Mouse (Mus musculus) lung, postnatal 36 days (tissue): ENCODE data around the gene Sptssb.

Source experiments
- DNase-seq: peaks from one replicate; pipeline ENCODE4 v3.0.0; 2022; ENCODE audit warnings: mixed read lengths

Sptssb gene

DNA sequence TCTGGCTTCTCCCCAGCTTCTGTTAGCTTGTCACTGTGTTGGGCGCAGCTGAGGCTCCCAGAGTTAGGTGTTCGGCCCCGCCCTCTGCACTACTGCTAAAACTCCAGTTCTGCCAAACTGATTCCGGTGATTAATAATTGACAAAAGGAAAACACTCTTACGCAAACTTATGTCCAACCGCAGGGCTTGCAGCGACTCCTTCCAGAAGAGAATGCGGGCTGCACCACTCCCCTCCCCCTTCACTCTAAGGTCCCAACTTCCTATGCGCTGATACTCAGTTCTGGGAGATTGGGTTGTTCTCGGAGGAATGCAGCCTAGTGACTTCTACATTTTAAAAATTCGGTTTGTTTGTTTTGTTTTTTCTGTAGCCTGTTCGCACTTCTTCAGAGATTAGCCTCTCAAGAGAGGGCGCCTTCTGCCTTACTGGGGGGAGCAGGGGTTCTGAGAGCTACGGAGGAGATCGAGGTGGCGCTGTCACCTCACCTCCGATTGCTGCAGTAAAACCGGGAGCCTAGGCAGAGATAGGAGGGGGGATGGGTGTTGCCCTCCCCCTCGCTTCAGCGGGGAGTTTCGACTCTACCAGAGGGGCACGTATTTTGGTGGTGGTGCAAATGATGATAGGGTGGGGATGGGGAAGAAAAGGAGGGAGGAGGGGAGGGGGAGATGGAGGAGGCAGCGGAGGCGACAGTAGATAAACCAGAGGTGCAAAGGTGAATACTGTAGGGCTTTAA is at the start of gene Sptssb:
TSS of gene Sptssb (minus strand) at position 83 of the 731 bp plus-strand sequence.
- peak; percentile 58 for DNase-seq

DNA sequence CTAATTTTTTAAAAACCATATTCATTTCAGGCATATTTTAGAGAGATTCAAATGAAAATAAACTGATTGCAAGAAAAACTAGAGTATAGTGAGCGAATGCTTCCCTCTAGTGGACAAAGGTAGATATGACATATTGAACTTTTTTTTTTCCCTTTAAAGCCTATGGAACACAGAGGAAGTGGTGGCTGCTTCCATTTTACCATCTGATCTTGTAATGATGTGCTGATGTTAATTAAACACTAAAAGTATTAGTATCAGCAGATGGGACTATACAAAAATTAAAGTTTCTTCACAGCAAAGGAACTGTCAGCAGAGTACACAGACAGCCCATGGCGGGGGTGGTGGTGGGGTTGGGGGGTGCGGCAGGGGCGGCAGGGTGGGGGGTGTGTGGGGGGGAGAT is 48.3 kb upstream of the Sptssb start:
- DNase-seq: no peak

- no peak for DNase-seq
Measured at GRCm38 (mm10) chr3:69907564-69907963, 47.8 kb upstream of the Sptssb start.

DNA sequence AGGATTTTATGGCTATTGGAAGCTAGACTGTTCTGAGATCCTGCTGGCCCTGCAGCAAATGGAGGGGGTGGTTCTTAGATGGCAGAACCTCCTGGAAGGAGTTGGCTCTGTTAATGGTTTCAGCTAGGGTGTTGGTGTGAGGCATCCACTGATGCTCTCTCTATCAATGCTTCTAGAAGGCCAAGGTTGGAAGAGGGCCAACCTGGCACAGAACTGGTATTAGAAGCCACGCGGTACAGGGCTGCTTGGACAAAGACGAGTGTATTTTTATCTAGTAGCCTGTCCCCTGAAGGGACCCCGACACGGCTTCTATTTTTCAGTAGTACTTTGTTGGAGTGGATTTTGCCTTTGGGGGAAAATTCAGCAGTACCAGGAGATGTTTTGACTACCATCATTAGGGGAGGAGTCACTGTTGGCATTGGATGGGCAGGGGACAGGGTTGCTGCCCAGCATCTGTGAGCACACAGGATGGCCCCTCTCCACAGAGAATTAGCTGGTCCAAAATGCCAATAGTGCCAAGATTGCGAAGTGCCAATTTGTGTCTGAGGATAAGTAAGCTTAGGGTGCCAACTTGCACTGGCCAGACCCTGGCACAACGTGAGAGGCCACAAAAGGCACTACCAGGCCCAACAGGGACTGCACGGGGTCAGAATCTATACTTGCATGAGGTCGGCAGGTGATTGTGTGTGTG is 43.2 kb upstream of the Sptssb start:
- no peak for DNase-seq

DNA sequence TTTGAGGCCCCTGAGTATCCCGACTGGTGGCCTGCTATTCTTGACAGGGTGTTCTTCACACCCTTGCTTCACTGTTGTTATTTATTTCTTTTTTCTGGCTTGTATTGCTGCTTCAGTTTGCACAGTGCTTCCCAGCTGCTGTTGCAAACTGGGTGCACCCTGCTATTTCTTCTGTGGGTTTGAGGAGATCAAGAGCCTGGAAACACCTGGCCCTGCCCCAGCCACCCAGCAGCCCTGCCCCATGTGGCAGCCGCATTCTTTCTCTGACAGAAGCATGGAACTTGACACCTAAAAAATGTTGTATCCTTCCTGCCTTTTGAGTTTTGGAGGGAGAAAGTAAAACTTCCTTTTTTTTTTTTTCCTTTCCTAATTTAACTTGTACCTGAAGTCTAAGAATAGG is 42.6 kb upstream of the Sptssb start:
- no peak for DNase-seq

- DNase-seq: no peak
Measured at GRCm38 (mm10) chr3:69901874-69902381, 42.2 kb upstream of the Sptssb start.

DNA sequence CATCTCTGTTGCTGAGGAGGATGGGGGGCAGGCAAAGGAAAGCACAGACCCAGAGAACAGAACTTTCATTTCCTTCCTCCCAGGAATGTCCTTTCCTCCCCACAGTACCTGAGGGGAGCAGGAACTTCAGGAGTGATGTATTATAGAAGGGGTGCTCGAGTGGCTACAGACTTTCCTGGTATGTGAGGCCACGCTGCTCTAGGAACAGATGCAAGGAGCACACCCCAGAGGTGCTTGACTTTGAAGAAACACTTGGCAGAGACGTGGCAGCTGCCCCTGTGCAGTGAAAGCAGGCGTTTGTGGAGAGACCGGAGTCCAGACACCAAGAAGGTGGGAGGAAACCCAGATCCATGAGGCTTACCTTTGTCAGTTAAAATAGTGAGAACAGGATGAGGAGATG is 40.6 kb upstream of the Sptssb start:
- DNase-seq: peak; percentile 41

DNA sequence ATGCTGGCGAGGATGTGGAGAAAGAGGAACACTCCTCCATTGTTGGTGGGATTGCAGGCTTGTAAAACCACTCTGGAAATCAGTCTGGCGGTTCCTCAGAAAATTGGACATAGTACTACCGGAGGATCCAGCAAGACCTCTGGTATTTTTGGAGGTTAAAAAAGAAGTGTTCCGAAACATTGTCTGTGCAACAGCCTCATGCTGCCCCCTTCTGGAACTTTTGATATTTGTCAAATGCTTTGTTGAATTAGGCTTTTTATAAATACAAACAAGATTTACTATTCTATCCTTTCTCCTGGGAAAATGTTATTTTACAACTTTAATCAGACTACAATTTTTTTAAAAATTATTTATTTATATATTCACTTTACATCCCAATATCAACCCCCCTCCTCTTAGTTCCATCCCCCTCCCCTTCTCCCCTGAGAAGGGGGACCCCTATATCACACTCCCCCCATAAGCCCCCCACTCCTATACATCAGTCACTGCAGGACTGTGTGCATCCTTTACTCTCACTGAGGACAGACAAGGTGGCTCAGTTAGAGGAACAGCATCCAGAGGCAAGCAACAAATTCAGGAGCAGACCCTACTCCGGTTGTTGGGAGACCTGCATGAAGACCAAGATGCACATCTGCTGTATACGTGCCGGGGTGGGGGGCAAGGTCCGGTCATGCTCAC is 38.3 kb upstream of the Sptssb start:
- DNase-seq: peak; percentile 56

DNA sequence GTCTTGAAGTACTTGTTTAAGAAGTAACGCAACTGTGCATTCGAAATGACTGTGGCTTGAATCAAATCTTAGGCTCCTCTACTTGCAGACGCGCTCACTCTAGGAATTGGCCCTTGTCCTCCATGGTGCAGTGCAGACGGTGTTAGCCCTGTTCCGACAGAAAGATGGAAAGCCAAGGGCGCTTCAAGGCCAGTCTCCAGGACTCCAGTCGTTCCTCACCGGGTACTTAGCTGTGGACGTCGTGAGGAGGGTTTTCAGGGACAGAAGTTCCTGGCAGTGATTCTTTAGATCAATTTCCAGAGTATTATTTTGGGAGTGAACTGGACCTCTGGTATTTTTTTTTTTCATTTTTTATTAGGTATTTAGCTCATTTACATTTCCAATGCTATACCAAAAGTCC is 35.8 kb upstream of the Sptssb start:
- no peak for DNase-seq

DNA sequence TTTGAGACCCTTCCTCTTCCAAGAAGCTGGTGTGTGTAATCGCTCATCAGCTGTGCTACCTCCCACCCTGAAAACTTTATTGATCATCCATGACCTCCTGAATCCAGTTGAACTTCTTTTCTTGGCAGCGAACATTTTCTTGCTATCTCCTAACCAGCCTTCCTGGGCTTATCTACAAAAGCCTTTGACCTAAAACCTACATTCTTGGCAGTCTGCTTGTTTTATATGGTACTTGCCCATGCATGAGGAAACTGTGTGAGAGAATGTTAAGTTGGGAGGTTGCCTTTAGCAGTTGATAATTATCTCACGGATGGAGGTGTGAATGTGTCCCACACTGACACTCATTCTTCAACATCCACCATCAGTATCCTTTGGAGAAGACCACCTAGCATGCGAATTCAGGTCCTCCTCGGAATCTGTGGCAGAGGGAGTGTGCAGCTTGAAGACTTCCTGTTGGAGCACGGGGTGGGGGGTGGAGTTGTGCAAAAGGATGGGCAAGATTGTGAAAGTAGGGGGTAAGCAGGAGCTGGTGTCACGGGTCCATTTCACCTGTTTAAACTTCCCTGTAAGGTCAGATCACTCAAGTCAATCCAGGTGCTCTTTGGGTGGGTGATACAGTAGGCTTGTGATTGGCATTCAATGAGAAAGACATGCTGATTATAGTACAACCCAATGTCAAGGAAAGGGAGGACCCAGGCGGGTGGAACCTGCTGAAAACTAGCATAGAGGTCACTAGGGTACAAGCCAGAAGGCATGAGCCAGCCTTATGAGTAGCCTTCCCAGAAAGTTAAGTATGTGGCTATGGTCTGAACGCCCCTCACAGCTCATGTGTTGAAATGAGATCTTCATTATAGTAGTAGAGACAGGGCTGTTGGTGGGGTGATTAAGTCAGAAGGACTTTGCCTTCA is 32.7 kb upstream of the Sptssb start:
- no peak for DNase-seq

GRCm38 (mm10) chr3:69885866-69886265 is 26.1 kb upstream of the Sptssb start:
- no peak for DNase-seq

GRCm38 (mm10) chr3:69883710-69884109 is 24.0 kb upstream of the Sptssb start:
- no peak for DNase-seq

DNA sequence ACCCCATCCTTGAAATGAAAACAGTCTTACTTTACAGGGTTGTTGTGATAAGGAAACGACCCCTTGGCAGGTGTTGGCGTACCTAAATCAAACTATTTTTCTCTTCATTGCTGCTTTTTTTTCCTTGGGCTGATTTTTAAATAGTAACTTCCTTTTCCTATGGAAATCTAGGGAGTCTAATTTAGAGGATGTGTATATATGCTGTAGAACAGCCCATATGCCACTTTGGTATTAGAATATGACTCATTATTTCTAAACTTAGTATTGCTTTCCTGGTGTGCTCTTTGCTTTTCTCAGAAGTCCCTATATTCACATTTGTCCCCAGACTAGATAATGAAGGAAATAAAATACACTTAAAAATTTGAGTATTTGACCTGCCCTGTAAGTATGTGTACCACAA is 17.8 kb upstream of the Sptssb start:
- no peak for DNase-seq

GRCm38 (mm10) chr3:69874721-69875120 is 15.0 kb upstream of the Sptssb start:
- no peak for DNase-seq

- DNase-seq: no peak
Measured at GRCm38 (mm10) chr3:69872661-69873327, 13.1 kb upstream of the Sptssb start.

- no peak for DNase-seq
Measured at GRCm38 (mm10) chr3:69871174-69871573, 11.4 kb upstream of the Sptssb start.

GRCm38 (mm10) chr3:69869702-69870101 is 10.0 kb upstream of the Sptssb start:
- DNase-seq: no peak

GRCm38 (mm10) chr3:69861789-69862395 is 2.2 kb upstream of the Sptssb start:
- no peak for DNase-seq

DNA sequence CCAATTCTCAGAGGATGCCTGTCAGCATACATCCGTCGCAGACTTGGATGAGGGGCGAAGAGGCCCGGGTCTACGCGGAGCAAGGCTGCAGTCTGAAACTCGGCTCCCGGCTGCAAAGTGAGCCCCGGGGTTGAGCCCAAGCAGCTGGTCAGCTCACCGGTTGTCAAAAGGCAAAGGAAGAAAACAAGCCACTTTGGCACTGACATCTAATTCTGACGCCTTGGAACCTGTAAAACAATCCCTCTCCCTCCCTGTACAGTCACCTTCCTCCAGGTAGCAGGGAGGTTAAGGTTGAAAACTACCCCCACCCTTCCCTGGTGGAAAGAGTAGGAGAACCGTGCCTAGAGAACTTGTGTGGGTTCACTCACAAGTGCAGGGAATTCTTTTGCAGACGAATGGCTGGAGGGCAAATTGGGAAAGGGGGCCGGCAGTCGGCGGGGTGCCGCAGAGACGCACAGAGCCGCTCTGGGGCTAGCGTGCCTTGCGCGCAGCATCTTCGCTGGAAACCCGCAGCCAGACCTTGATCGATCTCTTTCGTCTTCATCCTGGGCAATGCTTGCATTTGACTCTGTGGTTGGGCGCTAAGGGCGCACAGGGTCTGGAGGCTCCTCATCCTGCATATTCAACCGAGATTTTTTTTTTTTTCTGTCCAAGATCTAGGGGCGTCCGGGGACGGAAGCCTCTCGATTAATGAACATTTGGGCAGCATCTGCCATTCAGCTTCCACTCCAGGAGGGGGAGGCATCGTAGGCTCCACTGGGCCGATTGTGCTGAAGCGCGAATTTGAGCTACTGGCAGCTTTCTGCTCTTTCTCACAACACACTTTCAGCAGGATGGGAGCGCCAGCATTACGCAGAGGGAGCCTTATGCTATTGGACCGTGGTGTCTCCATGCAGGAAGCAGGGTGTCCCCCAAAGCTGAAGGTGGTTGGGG is 1.1 kb upstream of the Sptssb start:
- peak; percentile 4 for DNase-seq

DNA sequence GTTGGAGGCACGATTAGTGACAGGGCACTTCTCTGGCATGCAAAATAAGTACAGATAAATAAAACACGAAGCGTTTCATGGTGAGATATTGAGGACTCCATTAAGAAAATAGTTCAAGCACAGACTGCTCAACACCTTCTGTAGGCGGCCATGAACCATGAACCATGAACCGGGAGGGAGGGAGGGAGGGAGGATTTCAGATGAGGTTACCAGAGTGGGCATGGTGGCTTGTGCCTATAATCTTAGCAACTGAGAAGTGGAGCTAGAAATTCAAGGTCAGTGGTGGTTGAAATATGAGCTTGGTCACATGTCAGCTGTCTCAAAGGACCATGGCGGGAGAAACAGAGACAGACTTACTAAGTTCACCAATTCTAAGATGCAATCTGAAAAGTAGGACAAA is 20.3 kb downstream of the Sptssb start:
- no peak for DNase-seq
